ENCODE assay signal across 8 mouse cellular contexts in the genomic region with DNA sequence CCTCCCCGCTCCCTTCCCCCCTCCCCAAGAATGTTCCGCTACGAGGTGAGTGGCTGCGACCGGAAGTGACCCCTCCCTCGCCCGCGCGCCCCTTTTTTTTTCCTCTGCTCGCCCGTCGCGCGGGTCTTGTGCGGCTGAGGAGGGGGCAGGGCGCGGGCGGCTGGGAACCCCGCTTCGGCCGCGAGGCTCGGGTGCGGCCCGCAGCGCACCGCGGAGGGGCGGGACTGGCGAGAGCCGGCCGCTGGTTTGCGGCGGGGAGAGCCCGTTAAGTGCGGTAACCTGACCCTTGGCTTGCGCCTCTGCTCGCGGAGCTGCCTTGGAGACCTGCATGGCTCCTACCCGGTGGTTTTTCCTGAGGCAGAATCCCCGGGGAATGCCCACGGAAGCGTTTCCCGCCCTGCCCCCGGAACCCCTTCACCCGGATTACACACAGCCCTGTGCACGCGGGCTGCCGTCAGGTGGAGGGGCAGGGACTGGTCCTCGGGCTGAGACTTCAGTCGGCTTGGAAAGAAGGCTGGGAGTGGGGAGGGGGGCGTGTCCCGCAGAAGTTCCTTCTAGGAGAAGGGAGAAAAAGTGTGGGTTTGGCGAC. TPM values are rescaled to one million over a fixed set of nuclear protein-coding genes. Genes with fewer than 3 reads are reported as not detected.
DNase-seq lines count a peak whose midpoint lies in the region; ATAC-seq and TF ChIP-seq lines count a peak whose summit lies in the region.

No protein-coding gene starts in this region.

- H3K27ac ChIP-seq in hindbrain, embryonic 16.5 days (ENCODE audit: low read depth, low read length): peak overlapping the region; percentile 90
- peak overlapping the region; percentile 94 for H3K27ac ChIP-seq in limb, embryonic 13.5 days
- peak overlapping the region; percentile 91 for H3K27ac ChIP-seq in midbrain, embryonic 12.5 days (replicated peaks)
- H3K27ac ChIP-seq in testis, adult 2 months (ENCODE audit: control insufficient read depth, insufficient read depth, low read depth, low read length): peak overlapping the region; percentile 95

- 0 out of 2 replicates have a peak, but pooled peaks cover 3% of the 10 kb centered on the region for H3K36me3 ChIP-seq in hindbrain, embryonic 16.5 days (ENCODE audit: control insufficient read depth, insufficient read depth, low read length)
- peaks cover 21% of the 10 kb centered on the region for H3K36me3 ChIP-seq in limb, embryonic 13.5 days
- peaks cover 10% of the 10 kb centered on the region; the same call in 1 of the 2 replicates for H3K36me3 ChIP-seq in midbrain, embryonic 12.5 days
- H3K36me3 ChIP-seq in testis, adult 2 months (ENCODE audit: control insufficient read depth, insufficient read depth, low read length): no peaks in the 10 kb centered on the region

- H3K9ac ChIP-seq in hindbrain, embryonic 16.5 days (ENCODE audit: low read depth, low read length): peak overlapping the region; percentile 88
- peak overlapping the region; percentile 86 for H3K9ac ChIP-seq in limb, embryonic 13.5 days
- H3K9ac ChIP-seq in midbrain, embryonic 12.5 days (replicated peaks): peak overlapping the region; percentile 87

- peak; percentile 44 to 53 for DNase-seq in spleen, adult 18-20 months
- DNase-seq in spleen, adult 12 weeks (ENCODE audit: low spot score): no peak
- peak; percentile 65 for DNase-seq in gastrocnemius, postnatal 10 days

- H3K9me3 ChIP-seq in hindbrain, embryonic 16.5 days (ENCODE audit: control insufficient read depth, low read length): no peaks in the 10 kb centered on the region
- no peaks in the 10 kb centered on the region for H3K9me3 ChIP-seq in limb, embryonic 13.5 days
- H3K9me3 ChIP-seq in midbrain, embryonic 12.5 days: no peaks in the 10 kb centered on the region

- TF ChIP-seq POLR2A in testis, adult 2 months (IDR thresholded peaks at IDR 0.05; ENCODE audit: control insufficient read depth, low read depth, low read length): no peak

- ATAC-seq in common myeloid progenitor, adult 5-6 weeks (replicated peaks; ENCODE audit: low read depth, poor library complexity, severe bottlenecking): peak; percentile 34; the same call in 1 of the 2 replicates
- ATAC-seq in hindbrain, embryonic 16.5 days: peak; percentile 76
- ATAC-seq in limb, embryonic 13.5 days (ENCODE audit: low FRiP score, low read depth): peak; percentile 60
- ATAC-seq in midbrain, embryonic 12.5 days (ENCODE audit: low FRiP score, low read depth): peak; percentile 79

- H3K4me1 ChIP-seq in hindbrain, embryonic 16.5 days (ENCODE audit: control insufficient read depth, insufficient read depth, low read depth, low read length): peaks cover 11% of the 10 kb centered on the region
- H3K4me1 ChIP-seq in limb, embryonic 13.5 days: peaks cover 13% of the 10 kb centered on the region
- H3K4me1 ChIP-seq in midbrain, embryonic 12.5 days: peaks cover 24% of the 10 kb centered on the region
- H3K4me1 ChIP-seq in testis, adult 2 months (ENCODE audit: control insufficient read depth, insufficient read depth, low read length): peaks cover 3% of the 10 kb centered on the region

- H3K27me3 ChIP-seq in hindbrain, embryonic 16.5 days (replicated peaks; ENCODE audit: control insufficient read depth, insufficient read depth, low read length): no peaks in the 10 kb centered on the region
- no peaks in the 10 kb centered on the region for H3K27me3 ChIP-seq in limb, embryonic 13.5 days
- H3K27me3 ChIP-seq in midbrain, embryonic 12.5 days: no peaks in the 10 kb centered on the region
- H3K27me3 ChIP-seq in testis, adult 2 months (ENCODE audit: control insufficient read depth, insufficient read depth, low read length): no peaks in the 10 kb centered on the region

- H3K4me2 ChIP-seq in hindbrain, embryonic 16.5 days (ENCODE audit: low read length): peak overlapping the region; percentile 60
- peak overlapping the region; percentile 71 for H3K4me2 ChIP-seq in limb, embryonic 13.5 days (replicated peaks)
- peak overlapping the region; percentile 77 for H3K4me2 ChIP-seq in midbrain, embryonic 12.5 days (replicated peaks)

- WGBS in hindbrain, embryonic 16.5 days: 0% methylated on average over 49 of the region's 54 CpGs
- WGBS in limb, embryonic 13.5 days: under 1% methylated on average over 37 of the region's 54 CpGs
- WGBS in midbrain, embryonic 12.5 days: under 1% methylated on average over 27 of the region's 54 CpGs

- peak overlapping the region; percentile 93 for H3K4me3 ChIP-seq in hindbrain, embryonic 16.5 days (ENCODE audit: low read length)
- peak overlapping the region; percentile 80 for H3K4me3 ChIP-seq in limb, embryonic 13.5 days
- H3K4me3 ChIP-seq in midbrain, embryonic 12.5 days: peak overlapping the region; percentile 87
- H3K4me3 ChIP-seq in testis, adult 2 months (ENCODE audit: control insufficient read depth, low read depth, low read length): peak overlapping the region; percentile 94

- TF ChIP-seq CTCF in testis, adult 2 months (IDR thresholded peaks at IDR 0.05; ENCODE audit: control insufficient read depth, insufficient read depth, insufficient replicate concordance, low read depth, low read length): no peak

RNA-seq across cellular contexts. Expression of a gene that starts 0.4 kb away (rescaled TPM):
- 18.2 and 21.0 TPM in 2 replicates for total RNA-seq in common myeloid progenitor, adult 5-6 weeks (2017)
- 10 to 100 TPM; 25.1 to 28.3 TPM for total RNA-seq in gastrocnemius, postnatal 10 days (2021)
- polyA plus RNA-seq in hindbrain, embryonic 16.5 days (2015; fragmentation: Nextera tagmentation; extraction: Ambion mirVana): 14.8 and 16.4 TPM in 2 replicates
- 16.7 and 19.5 TPM in 2 replicates for polyA plus RNA-seq in limb, embryonic 13.5 days (2015; fragmentation: Nextera tagmentation; extraction: Ambion mirVana)
- 24.4 and 26.0 TPM in 2 replicates for polyA plus RNA-seq in midbrain, embryonic 12.5 days (2016; fragmentation: Nextera tagmentation; extraction: Ambion mirVana)
- 6.6 and 8.2 TPM in 2 replicates for polyA plus RNA-seq in testis, adult 2 months (2012; rRNA removed)

RNA-seq across cellular contexts. Expression of a gene that starts 26.3 kb away (rescaled TPM):
- not detected in 2 replicates for total RNA-seq in common myeloid progenitor, adult 5-6 weeks (2017)
- not detected for total RNA-seq in gastrocnemius, postnatal 10 days (2021)
- not detected in 2 replicates for polyA plus RNA-seq in hindbrain, embryonic 16.5 days (2015; fragmentation: Nextera tagmentation; extraction: Ambion mirVana)
- polyA plus RNA-seq in limb, embryonic 13.5 days (2015; fragmentation: Nextera tagmentation; extraction: Ambion mirVana): not detected in 2 replicates
- polyA plus RNA-seq in midbrain, embryonic 12.5 days (2016; fragmentation: Nextera tagmentation; extraction: Ambion mirVana): not detected in 2 replicates
- polyA plus RNA-seq in testis, adult 2 months (2012; rRNA removed): not detected in 2 replicates

RNA-seq across cellular contexts. Expression of a gene that starts 37.7 kb away (rescaled TPM):
- not detected in 2 replicates for total RNA-seq in common myeloid progenitor, adult 5-6 weeks (2017)
- not detected for total RNA-seq in gastrocnemius, postnatal 10 days (2021)
- not detected in 2 replicates for polyA plus RNA-seq in hindbrain, embryonic 16.5 days (2015; fragmentation: Nextera tagmentation; extraction: Ambion mirVana)
- polyA plus RNA-seq in limb, embryonic 13.5 days (2015; fragmentation: Nextera tagmentation; extraction: Ambion mirVana): not detected in 2 replicates
- polyA plus RNA-seq in midbrain, embryonic 12.5 days (2016; fragmentation: Nextera tagmentation; extraction: Ambion mirVana): not detected in 2 replicates
- 0.05 and 0.06 TPM in 2 replicates for polyA plus RNA-seq in testis, adult 2 months (2012; rRNA removed)

RNA-seq across cellular contexts. Expression of a gene that starts 51.8 kb away (rescaled TPM):
- total RNA-seq in common myeloid progenitor, adult 5-6 weeks (2017): not detected in 2 replicates
- not detected for total RNA-seq in gastrocnemius, postnatal 10 days (2021)
- not detected in 2 replicates for polyA plus RNA-seq in hindbrain, embryonic 16.5 days (2015; fragmentation: Nextera tagmentation; extraction: Ambion mirVana)
- polyA plus RNA-seq in limb, embryonic 13.5 days (2015; fragmentation: Nextera tagmentation; extraction: Ambion mirVana): not detected in 2 replicates
- not detected in 2 replicates for polyA plus RNA-seq in midbrain, embryonic 12.5 days (2016; fragmentation: Nextera tagmentation; extraction: Ambion mirVana)
- not detected in 2 replicates for polyA plus RNA-seq in testis, adult 2 months (2012; rRNA removed)

RNA-seq across cellular contexts. Expression of a gene that starts 53.1 kb away (rescaled TPM):
- 31.4 and 47.0 TPM in 2 replicates for total RNA-seq in common myeloid progenitor, adult 5-6 weeks (2017)
- total RNA-seq in gastrocnemius, postnatal 10 days (2021): 10 to 100 TPM; 77.5 to 77.9 TPM
- polyA plus RNA-seq in hindbrain, embryonic 16.5 days (2015; fragmentation: Nextera tagmentation; extraction: Ambion mirVana): 3.0 and 3.2 TPM in 2 replicates
- polyA plus RNA-seq in limb, embryonic 13.5 days (2015; fragmentation: Nextera tagmentation; extraction: Ambion mirVana): 5.1 and 5.3 TPM in 2 replicates
- polyA plus RNA-seq in midbrain, embryonic 12.5 days (2016; fragmentation: Nextera tagmentation; extraction: Ambion mirVana): 4.7 and 5.0 TPM in 2 replicates
- polyA plus RNA-seq in testis, adult 2 months (2012; rRNA removed): 23.0 and 24.4 TPM in 2 replicates
